Mouse (Mus musculus) cerebral cortex, adult 2 months (tissue): Measurements from ENCODE around the gene Smpd4.

Experiments
- WGBS: fragments of 180-500 bp; shearing (Covaris S2); methylation state at CpG from one replicate; pipeline ENCODE4 v1.1.7; 2018; 5-methylcytosine and 5-hydroxymethylcytosine counted together

Smpd4 gene

GRCm38 (mm10) chr16:17638036-17638628 lies 19.0 kb downstream of the Smpd4 start:
- WGBS: 82% methylated on average over 9 of the region's 9 CpGs

DNA sequence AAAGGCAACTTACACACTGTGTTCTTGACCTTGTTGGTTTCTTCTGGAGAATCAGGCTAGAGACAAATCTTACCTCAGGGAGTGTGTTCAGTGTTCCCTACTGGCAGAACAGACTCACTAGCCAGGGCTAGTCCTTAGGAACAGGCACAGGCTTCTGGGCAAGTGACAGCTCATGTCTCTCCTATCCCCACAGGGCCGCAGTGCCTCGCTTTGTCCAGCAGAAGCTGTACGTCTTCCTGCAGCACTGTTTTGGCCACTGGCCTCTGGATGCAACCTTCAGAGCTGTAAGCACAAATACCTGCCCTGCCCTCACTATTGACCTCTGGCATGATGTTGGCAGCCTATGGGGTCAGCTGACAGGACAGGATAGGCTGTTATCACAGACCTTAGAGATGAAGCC lies 19.9 kb downstream of the Smpd4 start:
- 91% methylated on average over 3 of the region's 3 CpGs for WGBS

- WGBS: 94% methylated on average over 6 of the region's 6 CpGs
These were observed 20.8 kb downstream of the Smpd4 start for GRCm38 (mm10) chr16:17639951-17640350.

GRCm38 (mm10) chr16:17640706-17641105 lies 21.6 kb downstream of the Smpd4 start:
- WGBS: 87% methylated on average over 9 of the region's 9 CpGs

- WGBS: 90% methylated on average over 6 of the region's 6 CpGs
These were observed 22.1 kb downstream of the Smpd4 start for GRCm38 (mm10) chr16:17641301-17641700.

- 63% methylated on average over 8 of the region's 8 CpGs for WGBS
These were observed 23.2 kb downstream of the Smpd4 start for GRCm38 (mm10) chr16:17642311-17642710.

GRCm38 (mm10) chr16:17643437-17643990 lies 24.4 kb downstream of the Smpd4 start:
- 88% methylated on average over 4 of the region's 4 CpGs for WGBS

GRCm38 (mm10) chr16:17646310-17647114 lies 27.4 kb downstream of the Smpd4 start, which contains the start of gene Ccdc74a:
Gene Ccdc74a, plus strand, starts transcription at chr16:17646470.
- WGBS: 2% methylated on average over 65 of the region's 65 CpGs

- WGBS: 47% methylated on average over 1 of the region's 1 CpGs
These were observed 28.0 kb downstream of the Smpd4 start for GRCm38 (mm10) chr16:17647156-17647555.

GRCm38 (mm10) chr16:17647566-17648340 lies 28.6 kb downstream of the Smpd4 start:
- WGBS: 79% methylated on average over 10 of the region's 10 CpGs

GRCm38 (mm10) chr16:17649925-17650605 lies 30.9 kb downstream of the Smpd4 start:
- 39% methylated on average over 16 of the region's 16 CpGs for WGBS

DNA sequence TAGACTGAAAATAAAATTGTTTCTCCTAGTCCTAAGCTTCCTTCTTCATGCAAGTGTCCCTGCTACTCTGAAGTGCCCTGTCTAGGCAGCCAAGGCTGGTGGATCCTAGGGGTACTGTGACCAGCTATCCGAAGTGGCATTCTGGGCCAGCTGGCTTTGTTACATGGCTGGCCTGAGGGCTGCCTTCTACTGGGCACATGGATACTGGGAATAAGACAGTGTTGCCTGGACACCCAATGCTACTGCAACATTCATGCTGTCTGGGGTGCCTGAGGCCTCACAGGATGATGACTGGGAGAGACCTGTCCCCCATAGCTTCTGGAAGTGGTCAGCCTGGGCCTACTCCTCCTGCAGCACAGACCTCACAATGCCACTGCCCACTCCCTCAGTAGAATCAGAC lies 31.6 kb downstream of the Smpd4 start:
- 69% methylated on average over 1 of the region's 1 CpGs for WGBS

GRCm38 (mm10) chr16:17652607-17653006 lies 33.5 kb downstream of the Smpd4 start:
- 79% methylated on average over 4 of the region's 4 CpGs for WGBS

DNA sequence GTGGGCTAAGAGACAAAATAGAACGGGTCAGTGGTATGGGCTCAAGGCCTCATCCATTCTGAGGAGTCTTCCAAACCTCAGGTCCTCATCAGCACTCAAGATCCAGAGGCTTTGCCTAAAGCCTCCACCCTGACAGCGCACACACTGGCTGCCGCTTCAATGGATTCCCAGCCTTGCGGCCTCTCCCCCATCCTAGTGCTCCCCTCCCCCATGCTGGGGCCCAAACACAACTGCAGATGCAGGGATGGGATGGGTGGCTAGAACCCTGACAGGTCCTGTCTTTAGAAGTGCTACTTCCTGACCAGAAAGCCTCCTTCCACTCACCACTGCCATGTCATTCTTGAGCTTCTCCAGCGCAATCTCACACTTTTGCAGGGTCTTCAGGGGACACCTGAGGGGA lies 34.4 kb downstream of the Smpd4 start:
- WGBS: 89% methylated on average over 5 of the region's 5 CpGs

DNA sequence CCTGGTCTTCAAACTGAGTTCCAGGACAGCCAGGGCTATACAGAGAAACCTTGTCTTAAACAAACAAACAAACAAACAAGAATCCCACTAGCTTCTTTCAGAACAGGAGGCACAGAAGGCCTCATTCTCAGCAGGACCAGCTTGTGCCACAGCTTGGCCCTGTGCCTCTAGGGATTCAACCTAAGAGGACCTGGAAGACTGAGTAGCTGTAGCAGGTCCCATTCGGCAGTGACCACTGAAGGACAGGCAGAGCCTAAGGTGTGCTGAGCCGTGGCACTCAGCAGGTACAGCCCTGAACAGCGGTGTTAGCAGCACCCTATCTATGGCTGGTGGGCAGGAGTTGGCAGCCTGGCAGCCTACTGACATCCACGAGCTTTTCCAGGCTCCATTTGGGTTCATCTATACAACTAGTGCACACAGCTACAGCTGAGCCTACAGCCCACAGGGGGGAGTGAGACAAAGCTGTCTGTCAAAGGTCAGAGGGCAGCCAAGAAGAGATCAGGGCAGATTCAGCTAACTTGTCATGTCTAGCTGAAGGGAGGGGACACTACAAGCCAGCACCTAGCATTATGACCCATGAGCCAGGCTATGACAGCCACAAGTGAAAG lies 35.1 kb downstream of the Smpd4 start:
- 73% methylated on average over 4 of the region's 4 CpGs for WGBS

- WGBS: 82% methylated on average over 5 of the region's 5 CpGs
These were observed 37.2 kb downstream of the Smpd4 start for GRCm38 (mm10) chr16:17656212-17656871.
